Mouse (Mus musculus) bone marrow, adult 2 months (tissue): Measurements from ENCODE around the gene Fgfr2.

Experiments
- CTCF ChIP-seq: fragments of 200-500 bp; IDR thresholded peaks from 2 replicates; pipeline ENCODE4 v1.5.1; 2011; ENCODE audit warnings: low read length, control low read depth; ENCODE audit not compliant: control insufficient read depth, insufficient read depth
- POLR2A ChIP-seq: fragments of 200-500 bp; IDR thresholded peaks from 2 replicates; pipeline ENCODE4 v1.6.1; 2011; ENCODE audit warnings: low read depth, mild to moderate bottlenecking, control low read depth, low read length, borderline replicate concordance; ENCODE audit not compliant: control insufficient read depth

- TF ChIP-seq CTCF (no peak), POLR2A (no peak)
These were observed 1644.7 kb downstream of the Fgfr2 start for GRCm38 (mm10) chr7:131478403-131478802.
